Mouse (Mus musculus) embryonic facial prominence, embryonic 14.5 days (tissue): ENCODE results near the gene Pkd2. TPM values are rescaled to one million over a fixed set of nuclear protein-coding genes. Genes with fewer than 3 reads are reported as not detected.
A peak's percentile ranks its signal among the peaks of the same experiment; 100 is the strongest.

Source experiments
- ATAC-seq: fragments of 200-750 bp; cut with Nextera tagmentation; 2 replicates; pipeline ENCODE4 v1.8.0; 2017; ENCODE audit warnings: low read depth, moderate number of reproducible peaks, moderate TSS enrichment
- DNase-seq: peaks from one replicate; pipeline ENCODE4 v3.0.0-alpha.2; 2015; ENCODE audit warnings: low spot score
- H3K27ac ChIP-seq: fragments of 300-500 bp; sonication (generic); replicated peaks from 2 replicates; pipeline ENCODE4 v1.5.1; 2014; ENCODE audit warnings: low read depth, mild to moderate bottlenecking, low read length, moderate library complexity
- H3K27me3 ChIP-seq: fragments of 300-500 bp; sonication (generic); replicated peaks from 2 replicates; pipeline ENCODE4 v1.6.1; 2014; ENCODE audit warnings: low read length; ENCODE audit not compliant: control insufficient read depth, insufficient read depth
- H3K36me3 ChIP-seq: fragments of 300-500 bp; sonication (generic); 2 replicates; pipeline ENCODE4 v1.6.1; 2014; ENCODE audit warnings: low read length, mixed read lengths; ENCODE audit not compliant: control insufficient read depth, insufficient read depth
- H3K4me1 ChIP-seq: fragments of 300-500 bp; sonication (generic); 2 replicates; pipeline ENCODE4 v1.6.1; 2014; ENCODE audit warnings: antibody characterized with exemption, low read length; ENCODE audit not compliant: control insufficient read depth, insufficient read depth
- H3K4me2 ChIP-seq: fragments of 300-500 bp; sonication (generic); 2 replicates; pipeline ENCODE4 v1.6.1; 2014; ENCODE audit warnings: low read depth, mild to moderate bottlenecking, low read length, moderate library complexity, mixed read lengths
- H3K4me3 ChIP-seq: fragments of 300-500 bp; sonication (generic); 2 replicates; pipeline ENCODE4 v1.5.1; 2014; ENCODE audit warnings: low read depth, mild to moderate bottlenecking, low read length
- H3K9ac ChIP-seq: fragments of 300-500 bp; sonication (generic); 2 replicates; pipeline ENCODE4 v1.6.1; 2014; ENCODE audit warnings: low read depth, mild to moderate bottlenecking, low read length, moderate library complexity, mixed read lengths
- H3K9me3 ChIP-seq: fragments of 300-500 bp; sonication (generic); 2 replicates; pipeline ENCODE4 v1.6.1; 2016; ENCODE audit warnings: low read length; ENCODE audit not compliant: control insufficient read depth
- WGBS: fragments of 180-500 bp; shearing (Covaris S2); extraction: QIAGEN DNeasy Blood & Tissue Kit; methylation state at CpG from one replicate; pipeline ENCODE4 v1.1.7; 2014; 5-methylcytosine and 5-hydroxymethylcytosine counted together
- polyA plus RNA-seq: library from polyadenylated mRNA; unstranded; fragments of >200 nt; fragmentation: Nextera tagmentation; extraction: Ambion mirVana; gene quantifications from 2 replicates; pipeline ENCODE4 v1.2.1, GENCODE M21; 2014

Gene Pkd2
- 25.9 and 27.6 TPM in 2 replicates for polyA plus RNA-seq

DNA sequence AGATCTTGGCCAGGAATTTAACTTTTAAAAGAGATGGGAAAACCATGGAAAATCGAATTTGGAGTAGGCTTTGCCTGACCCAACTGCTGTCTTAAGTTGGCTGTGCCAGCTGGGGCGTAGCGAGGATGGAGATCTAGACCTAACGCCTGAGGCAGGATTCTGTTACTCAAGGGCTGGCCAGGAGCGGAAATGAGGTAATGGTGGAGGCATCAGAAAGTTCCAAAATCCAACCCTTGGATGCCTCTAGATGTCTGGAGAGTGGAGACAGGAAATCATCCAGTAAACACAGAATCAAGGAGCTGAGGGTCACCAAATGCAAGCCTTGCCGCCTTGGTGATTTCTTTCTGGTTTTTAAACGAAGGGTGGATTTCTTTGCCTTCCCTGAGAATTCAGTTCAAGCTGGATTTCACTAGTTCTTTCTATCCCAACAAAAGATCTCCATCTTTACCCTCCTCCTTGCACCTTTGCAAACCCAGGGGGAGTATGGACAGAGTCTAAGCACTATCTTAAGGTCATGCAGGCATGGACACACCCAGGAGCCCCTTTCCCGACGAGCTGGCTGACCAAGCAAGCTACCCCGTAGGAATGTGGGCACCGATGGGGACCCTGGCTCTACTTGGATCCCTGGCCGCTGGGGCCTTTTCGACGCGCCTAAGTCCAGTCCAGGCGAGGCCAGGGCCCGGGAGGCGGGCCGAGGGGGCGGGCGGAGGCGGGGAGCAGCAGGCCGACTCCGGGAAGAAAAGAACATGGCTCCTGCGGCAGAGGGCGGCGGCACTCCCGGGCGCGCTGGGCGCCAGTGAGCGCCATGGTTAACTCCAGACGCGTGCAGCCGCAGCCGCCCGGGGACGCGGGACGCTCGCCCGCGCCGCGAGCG lies at the start of gene Pkd2:
Gene Pkd2, plus strand, starts transcription at position 619 of the 874 bp plus-strand sequence.
- peak; percentile 93 for ATAC-seq
- H3K4me1 ChIP-seq, result peaks cover 3% of the 10 kb centered on the region; the same call in 1 of the 2 replicates
- H3K27ac ChIP-seq, result peak within 1 kb of the TSS; percentile 94
- H3K27me3 ChIP-seq, result no peaks in the 10 kb centered on the region
- H3K4me3 ChIP-seq, result peak within 1 kb of the TSS; percentile 87
- peaks cover 8% of the 10 kb centered on the region for H3K36me3 ChIP-seq
- 17% methylated on average over 24 of the region's 46 CpGs for WGBS
- H3K4me2 ChIP-seq, result peak within 1 kb of the TSS; percentile 79
- no peaks in the 10 kb centered on the region for H3K9me3 ChIP-seq
- peak; percentile 83 for DNase-seq
- peak within 1 kb of the TSS; percentile 96 for H3K9ac ChIP-seq

DNA sequence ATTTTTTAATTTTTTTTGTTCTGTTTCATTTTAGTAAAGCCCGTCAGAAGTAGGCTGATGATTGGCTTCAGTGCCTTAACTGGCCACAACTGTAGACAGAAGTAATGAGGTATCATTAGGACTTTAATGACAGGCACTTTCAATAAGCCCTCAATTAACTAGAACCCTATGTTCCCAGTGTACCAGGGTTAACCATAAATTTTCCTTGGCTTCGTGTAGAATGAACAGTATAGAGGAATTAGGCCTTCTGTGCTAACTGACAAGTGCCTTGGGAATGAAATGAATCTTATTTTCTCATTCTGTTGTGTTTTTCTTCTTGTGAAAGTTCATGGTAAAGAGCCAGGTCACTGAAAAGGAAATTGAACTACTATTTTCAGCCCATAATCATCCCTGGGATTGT lies 43.3 kb upstream of the Pkd2 start:
- H3K36me3 ChIP-seq, result no peaks in the 10 kb centered on the region
- H3K9me3 ChIP-seq, result no peaks in the 10 kb centered on the region
- no peak overlapping the region for H3K27ac ChIP-seq
- no peak overlapping the region for H3K9ac ChIP-seq
- no peaks in the 10 kb centered on the region for H3K4me1 ChIP-seq
- no peak overlapping the region for H3K4me2 ChIP-seq
- ATAC-seq, result no peak
- WGBS, result 53% methylated on average over 2 of the region's 2 CpGs
- H3K4me3 ChIP-seq, result no peak overlapping the region
- H3K27me3 ChIP-seq, result no peaks in the 10 kb centered on the region
- DNase-seq, result no peak

DNA sequence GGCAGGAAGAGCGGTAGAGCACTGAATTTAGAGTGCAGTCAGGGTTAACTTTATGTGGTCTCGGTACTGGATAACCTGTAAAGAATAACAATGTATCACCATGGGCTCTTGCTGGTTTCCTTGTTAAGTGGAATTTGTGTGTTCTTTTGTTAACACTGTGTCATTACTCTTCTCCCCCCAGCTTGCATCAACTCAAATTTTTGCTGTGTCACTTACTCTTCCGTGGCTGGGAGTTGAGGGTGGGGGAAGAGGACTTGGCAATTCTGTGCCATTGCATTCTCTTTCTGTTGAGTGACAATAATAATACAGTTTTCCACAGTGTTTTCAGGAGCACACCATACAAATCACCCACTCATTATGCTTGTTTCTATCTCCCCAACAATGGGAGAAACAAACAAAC lies 42.2 kb upstream of the Pkd2 start:
- Histone ChIP-seq H3K27me3 (no peaks in the 10 kb centered on the region), H3K4me2 (no peak overlapping the region), H3K9ac (no peak overlapping the region), H3K4me3 (no peak overlapping the region), H3K9me3 (no peaks in the 10 kb centered on the region), H3K27ac (no peak overlapping the region), H3K4me1 (no peaks in the 10 kb centered on the region), H3K36me3 (no peaks in the 10 kb centered on the region)
- DNase-seq, result no peak
- 71% methylated on average over 3 of the region's 3 CpGs for WGBS
- ATAC-seq, result no peak

DNA sequence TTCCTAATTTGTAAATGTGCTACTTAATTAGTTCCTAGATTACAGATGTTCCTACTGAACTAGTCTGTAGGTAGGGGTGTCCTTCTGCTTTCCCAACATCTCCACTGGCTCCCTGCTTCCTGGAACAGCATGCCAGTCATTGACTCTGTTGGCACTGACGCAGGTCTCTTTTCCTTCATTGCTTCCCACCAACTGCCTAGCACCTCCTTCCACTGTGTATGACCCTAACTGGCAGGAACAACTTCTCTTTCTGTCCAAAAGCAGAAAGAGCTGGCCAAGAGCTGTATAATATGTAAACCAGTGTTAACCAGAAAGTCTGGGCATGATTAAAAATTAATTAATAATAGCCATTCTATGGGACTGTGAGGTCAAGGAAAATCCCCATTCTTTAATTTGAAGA lies 41.5 kb upstream of the Pkd2 start:
- H3K4me3 ChIP-seq, result no peak overlapping the region
- no peaks in the 10 kb centered on the region for H3K9me3 ChIP-seq
- no peak overlapping the region for H3K4me2 ChIP-seq
- DNase-seq (no peak), ATAC-seq (no peak)
- no peak overlapping the region for H3K27ac ChIP-seq
- WGBS, result 92% methylated on average over 1 of the region's 1 CpGs
- no peaks in the 10 kb centered on the region for H3K36me3 ChIP-seq
- H3K4me1 ChIP-seq, result no peaks in the 10 kb centered on the region
- H3K27me3 ChIP-seq, result no peaks in the 10 kb centered on the region
- no peak overlapping the region for H3K9ac ChIP-seq

DNA sequence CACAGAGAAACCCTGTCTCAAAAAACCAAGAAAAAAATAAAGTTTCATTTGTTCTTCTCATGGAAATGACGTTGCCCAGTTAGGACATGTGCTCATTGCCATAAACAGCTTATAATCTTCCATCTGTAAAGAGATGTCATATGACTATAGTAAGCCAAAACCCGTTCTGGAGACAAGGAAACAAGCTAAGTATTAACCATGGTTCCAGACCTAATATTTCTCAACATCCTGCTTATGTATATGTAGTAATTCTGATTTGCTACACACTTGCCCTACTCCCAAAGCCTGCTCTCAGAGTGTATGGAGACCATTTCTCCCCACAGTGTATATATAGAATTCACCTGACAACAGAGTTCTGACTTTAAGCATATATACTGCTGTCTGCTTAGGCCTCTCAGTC lies 37.2 kb upstream of the Pkd2 start:
- 81% methylated on average over 2 of the region's 2 CpGs for WGBS
- Histone ChIP-seq H3K4me1 (no peaks in the 10 kb centered on the region), H3K4me3 (no peak overlapping the region), H3K9ac (no peak overlapping the region), H3K27ac (no peak overlapping the region), H3K9me3 (no peaks in the 10 kb centered on the region), H3K27me3 (no peaks in the 10 kb centered on the region), H3K4me2 (no peak overlapping the region), H3K36me3 (no peaks in the 10 kb centered on the region)
- no peak for DNase-seq
- no peak for ATAC-seq

DNA sequence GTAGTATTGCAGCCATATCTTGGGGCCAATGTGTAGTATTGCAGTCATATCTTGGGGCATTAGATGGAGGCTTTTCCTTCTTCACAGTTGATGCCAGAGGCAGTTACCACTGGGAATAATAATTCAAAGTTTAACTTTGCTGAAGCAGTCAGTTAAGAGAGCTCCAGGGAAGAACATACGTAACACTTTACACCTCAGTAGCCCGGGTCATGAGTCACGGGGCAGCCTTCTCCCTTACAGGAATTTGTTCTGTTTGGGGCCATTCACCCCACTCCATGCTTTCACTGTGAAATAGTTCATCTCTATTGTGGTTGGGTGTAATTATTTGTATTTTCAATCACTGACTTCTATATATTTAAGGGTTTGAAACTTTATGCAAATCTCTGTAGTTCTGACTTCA lies 35.4 kb upstream of the Pkd2 start:
- H3K9me3 ChIP-seq, result no peaks in the 10 kb centered on the region
- H3K4me1 ChIP-seq, result no peaks in the 10 kb centered on the region
- no peak overlapping the region for H3K9ac ChIP-seq
- no peaks in the 10 kb centered on the region for H3K36me3 ChIP-seq
- H3K27ac ChIP-seq, result no peak overlapping the region
- H3K27me3 ChIP-seq, result no peaks in the 10 kb centered on the region
- DNase-seq (no peak), ATAC-seq (no peak)
- WGBS, result 90% methylated on average over 3 of the region's 3 CpGs
- H3K4me2 ChIP-seq, result no peak overlapping the region
- H3K4me3 ChIP-seq, result no peak overlapping the region

DNA sequence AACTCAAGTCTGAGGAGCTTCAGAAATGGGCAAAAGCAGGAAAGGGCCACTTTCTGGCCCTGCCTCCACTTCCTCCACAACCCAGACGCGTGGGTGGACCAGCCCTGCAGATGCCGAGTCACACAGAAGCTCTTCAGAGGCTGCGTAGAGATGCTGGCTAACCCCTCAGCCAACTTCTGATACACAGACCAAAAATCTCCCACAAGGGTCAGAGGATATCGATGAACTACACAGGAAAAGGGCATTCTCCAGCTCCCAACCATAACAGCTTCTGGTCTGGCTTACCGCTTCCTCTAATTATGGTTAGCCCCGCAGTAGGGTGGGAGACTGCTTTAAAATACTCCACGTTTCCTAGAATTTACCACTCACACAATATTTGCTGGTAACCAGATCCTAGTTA lies 33.3 kb upstream of the Pkd2 start:
- H3K36me3 ChIP-seq, result no peaks in the 10 kb centered on the region
- H3K9ac ChIP-seq, result no peak overlapping the region
- WGBS, result 66% methylated on average over 8 of the region's 8 CpGs
- DNase-seq, result peak; percentile 33
- H3K9me3 ChIP-seq, result no peaks in the 10 kb centered on the region
- no peak overlapping the region for H3K4me3 ChIP-seq
- no peak overlapping the region for H3K4me2 ChIP-seq
- no peaks in the 10 kb centered on the region for H3K4me1 ChIP-seq
- ATAC-seq, result no peak
- no peaks in the 10 kb centered on the region for H3K27me3 ChIP-seq
- H3K27ac ChIP-seq, result no peak overlapping the region

DNA sequence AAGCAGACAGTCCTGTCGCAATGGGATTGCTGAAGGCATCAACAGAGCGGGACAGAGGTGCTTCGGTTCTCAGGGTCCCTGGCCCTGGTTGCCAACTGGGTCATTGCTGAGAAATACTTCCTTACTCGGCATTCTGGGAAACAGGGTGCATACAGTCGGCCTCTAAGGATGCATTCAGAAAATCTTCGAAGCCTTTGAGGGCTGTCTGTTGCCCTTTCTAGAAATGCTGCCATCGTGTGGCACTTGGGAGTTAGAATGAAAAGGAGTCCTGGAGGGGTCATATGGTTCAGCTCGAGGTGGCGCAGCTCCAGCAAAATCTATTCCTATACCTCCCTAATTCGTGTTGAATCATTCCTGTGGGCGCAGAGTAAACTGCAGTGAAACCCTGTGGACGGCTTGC lies 26.4 kb upstream of the Pkd2 start:
- Histone ChIP-seq H3K4me1 (no peaks in the 10 kb centered on the region), H3K27ac (no peak overlapping the region), H3K9me3 (no peaks in the 10 kb centered on the region), H3K27me3 (peaks cover 3% of the 10 kb centered on the region; the same call in 1 of the 2 replicates), H3K4me2 (peak overlapping the region; percentile 26; the same call in 1 of the 2 replicates), H3K36me3 (no peaks in the 10 kb centered on the region), H3K4me3 (no peak overlapping the region), H3K9ac (no peak overlapping the region)
- ATAC-seq (no peak), DNase-seq (peak; percentile 37)
- 41% methylated on average over 12 of the region's 12 CpGs for WGBS
